Mouse (Mus musculus) liver, postnatal 0 days (tissue): ENCODE results near the gene Kifc5b. TPM values are rescaled to one million over a fixed set of nuclear protein-coding genes. Genes with fewer than 3 reads are reported as not detected.
A peak's percentile ranks its signal among the peaks of the same experiment; 100 is the strongest.

Source experiments
- ATAC-seq: fragments of 200-750 bp; cut with Nextera tagmentation; 2 replicates; pipeline ENCODE4 v1.8.0; 2017; ENCODE audit warnings: mild to moderate bottlenecking, moderate library complexity
- DNase-seq: peaks from one replicate; pipeline ENCODE4 v3.0.0-alpha.2; 2016
- H3K27ac ChIP-seq: fragments of 300-500 bp; sonication (generic); 2 replicates; pipeline ENCODE4 v1.5.1; 2014; ENCODE audit warnings: antibody characterized with exemption, moderate library complexity, mild to moderate bottlenecking, low read depth
- H3K27me3 ChIP-seq: fragments of 300-500 bp; sonication (generic); 2 replicates; pipeline ENCODE4 v1.6.1; 2014; ENCODE audit warnings: low read length, control low read depth, mixed read lengths; ENCODE audit not compliant: insufficient read depth
- H3K36me3 ChIP-seq: fragments of 300-500 bp; sonication (generic); replicated peaks from 2 replicates; pipeline ENCODE4 v1.6.1; 2014; ENCODE audit warnings: mild to moderate bottlenecking, control low read depth, low read length, moderate library complexity, mixed read lengths; ENCODE audit not compliant: insufficient read depth
- H3K4me1 ChIP-seq: fragments of 300-500 bp; sonication (generic); 2 replicates; pipeline ENCODE4 v1.6.1; 2014; ENCODE audit warnings: antibody characterized with exemption, mild to moderate bottlenecking, control low read depth; ENCODE audit not compliant: insufficient read depth
- H3K4me2 ChIP-seq: fragments of 300-500 bp; sonication (generic); 2 replicates; pipeline ENCODE4 v1.6.1; 2014; ENCODE audit warnings: low read depth, mild to moderate bottlenecking, low read length, moderate library complexity, mixed read lengths
- H3K4me3 ChIP-seq: fragments of 300-500 bp; sonication (generic); 2 replicates; pipeline ENCODE4 v1.5.1; 2014; ENCODE audit warnings: low read depth, low read length
- H3K9ac ChIP-seq: fragments of 300-500 bp; sonication (generic); replicated peaks from 2 replicates; pipeline ENCODE4 v1.6.1; 2014; ENCODE audit warnings: mild to moderate bottlenecking, moderate library complexity
- H3K9me3 ChIP-seq: fragments of 300-500 bp; sonication (generic); 2 replicates; pipeline ENCODE4 v1.6.1; 2016; ENCODE audit warnings: mild to moderate bottlenecking, control low read depth, low read length, mixed read lengths
- CTCF ChIP-seq: sonication (generic); IDR thresholded peaks from 2 replicates; pipeline ENCODE4 v1.5.1; 2016; ENCODE audit warnings: antibody characterized with exemption, low read depth
- EP300 ChIP-seq: IDR thresholded peaks from 2 replicates; pipeline ENCODE4 v1.6.1; 2016; ENCODE audit warnings: antibody characterized with exemption, low read depth, mild to moderate bottlenecking
- WGBS: fragments of 180-500 bp; shearing (Covaris S2); extraction: QIAGEN DNeasy Blood & Tissue Kit; methylation state at CpG from one replicate; pipeline ENCODE4 v1.1.7; 2014; ENCODE audit not compliant: insufficient replicate concordance; 5-methylcytosine and 5-hydroxymethylcytosine counted together
- polyA plus RNA-seq: library from polyadenylated mRNA; unstranded; fragments of >200 nt; fragmentation: Nextera tagmentation; extraction: Ambion mirVana; gene quantifications from 2 replicates; pipeline ENCODE4 v1.2.1, GENCODE M21; 2015

Kifc5b gene
- polyA plus RNA-seq, 1 experiment from 2014 or later, result 2.7 TPM

- Histone ChIP-seq H3K4me3 (peak overlapping the region; percentile 69), H3K27ac (peak overlapping the region; percentile 82), H3K36me3 (peaks cover 20% of the 10 kb centered on the region), H3K9ac (peak overlapping the region; percentile 74), H3K4me2 (peak overlapping the region; percentile 95), H3K4me1 (peaks cover 36% of the 10 kb centered on the region), H3K27me3 (no peaks in the 10 kb centered on the region), H3K9me3 (no peaks in the 10 kb centered on the region)
- no peak for TF ChIP-seq CTCF
- TF ChIP-seq EP300, result no peak
- 50% methylated on average over 16 of the region's 16 CpGs for WGBS
- ATAC-seq, result no peak
- peak; percentile 21 for DNase-seq
These were observed 21.2 kb downstream of the Kifc5b start for GRCm38 (mm10) chr17:26937883-26938695.

- H3K4me1 ChIP-seq, result peaks cover 29% of the 10 kb centered on the region
- TF ChIP-seq CTCF (no peak), EP300 (no peak)
- H3K27ac ChIP-seq, result peak overlapping the region; percentile 82
- peak overlapping the region; percentile 69 for H3K4me3 ChIP-seq
- H3K9me3 ChIP-seq, result no peaks in the 10 kb centered on the region
- H3K27me3 ChIP-seq, result no peaks in the 10 kb centered on the region
- H3K36me3 ChIP-seq, result peaks cover 20% of the 10 kb centered on the region
- under 1% methylated on average over 21 of the region's 22 CpGs for WGBS
- DNase-seq (no peak), ATAC-seq (0 out of 2 replicates have a peak, but pooled peaks have one; percentile 0)
- peak overlapping the region; percentile 74 for H3K9ac ChIP-seq
- peak overlapping the region; percentile 95 for H3K4me2 ChIP-seq
These were observed 21.8 kb downstream of the Kifc5b start for GRCm38 (mm10) chr17:26938731-26939130.

- Histone ChIP-seq H3K9ac (peak within 1 kb of the TSS; percentile 82), H3K9me3 (no peaks in the 10 kb centered on the region), H3K27me3 (no peaks in the 10 kb centered on the region), H3K4me2 (peak within 1 kb of the TSS; percentile 95), H3K4me1 (peaks cover 25% of the 10 kb centered on the region), H3K27ac (peak within 1 kb of the TSS; percentile 97), H3K36me3 (peaks cover 20% of the 10 kb centered on the region), H3K4me3 (peak within 1 kb of the TSS; percentile 69)
- under 1% methylated on average over 70 of the region's 70 CpGs for WGBS
- peak; percentile 96 for ATAC-seq
- DNase-seq, result peak; percentile 100
- TF ChIP-seq EP300, result no peak
- TF ChIP-seq CTCF, result no peak
These were observed 22.5 kb downstream of the Kifc5b start, which contains the start of gene Cuta for GRCm38 (mm10) chr17:26939178-26939972. Gene Cuta, minus strand, starts transcription at chr17:26939569.

GRCm38 (mm10) chr17:26939973-26940300, 23.0 kb downstream of the Kifc5b start:
- Histone ChIP-seq H3K9ac (peak overlapping the region; percentile 82), H3K36me3 (peaks cover 15% of the 10 kb centered on the region), H3K4me2 (peak overlapping the region; percentile 91), H3K27me3 (no peaks in the 10 kb centered on the region), H3K4me3 (peak overlapping the region; percentile 57), H3K9me3 (no peaks in the 10 kb centered on the region), H3K27ac (peak overlapping the region; percentile 97), H3K4me1 (peaks cover 25% of the 10 kb centered on the region)
- 5% methylated on average over 3 of the region's 3 CpGs for WGBS
- no peak for ATAC-seq
- TF ChIP-seq EP300, result no peak
- 0 out of 2 replicates have a peak, but pooled peaks have one; percentile 3 for TF ChIP-seq CTCF
- DNase-seq, result no peak

- peak within 1 kb of the TSS; percentile 57 for H3K4me3 ChIP-seq
- H3K27ac ChIP-seq, result peak within 1 kb of the TSS; percentile 97
- peak within 1 kb of the TSS; percentile 91 for H3K4me2 ChIP-seq
- peak within 1 kb of the TSS; percentile 82 for H3K9ac ChIP-seq
- peaks cover 29% of the 10 kb centered on the region for H3K4me1 ChIP-seq
- TF ChIP-seq CTCF (no peak), EP300 (no peak)
- DNase-seq (peak; percentile 40), ATAC-seq (no peak)
- no peaks in the 10 kb centered on the region for H3K27me3 ChIP-seq
- 8% methylated on average over 20 of the region's 24 CpGs for WGBS
- no peaks in the 10 kb centered on the region for H3K9me3 ChIP-seq
- H3K36me3 ChIP-seq, result peaks cover 8% of the 10 kb centered on the region; the same call in 1 of the 2 replicates
These were observed 24.3 kb downstream of the Kifc5b start, which contains the start of gene Syngap1 for GRCm38 (mm10) chr17:26941031-26941789. Gene Syngap1, plus strand, starts transcription at chr17:26941253.
